Mouse (Mus musculus): Measurements from ENCODE around the gene Serf2. TPM values are rescaled to one million over a fixed set of nuclear protein-coding genes. Genes with fewer than 3 reads are reported as not detected.
"Not testable (repeated sequence)": the region's sequence is repeated elsewhere in the genome, so short reads cannot be mapped to it uniquely, and the experiment has no call there.

The Serf2 gene
- total and polyA plus RNA-seq, 2 experiments from 2014 or later = 235 to 278 TPM

DNA sequence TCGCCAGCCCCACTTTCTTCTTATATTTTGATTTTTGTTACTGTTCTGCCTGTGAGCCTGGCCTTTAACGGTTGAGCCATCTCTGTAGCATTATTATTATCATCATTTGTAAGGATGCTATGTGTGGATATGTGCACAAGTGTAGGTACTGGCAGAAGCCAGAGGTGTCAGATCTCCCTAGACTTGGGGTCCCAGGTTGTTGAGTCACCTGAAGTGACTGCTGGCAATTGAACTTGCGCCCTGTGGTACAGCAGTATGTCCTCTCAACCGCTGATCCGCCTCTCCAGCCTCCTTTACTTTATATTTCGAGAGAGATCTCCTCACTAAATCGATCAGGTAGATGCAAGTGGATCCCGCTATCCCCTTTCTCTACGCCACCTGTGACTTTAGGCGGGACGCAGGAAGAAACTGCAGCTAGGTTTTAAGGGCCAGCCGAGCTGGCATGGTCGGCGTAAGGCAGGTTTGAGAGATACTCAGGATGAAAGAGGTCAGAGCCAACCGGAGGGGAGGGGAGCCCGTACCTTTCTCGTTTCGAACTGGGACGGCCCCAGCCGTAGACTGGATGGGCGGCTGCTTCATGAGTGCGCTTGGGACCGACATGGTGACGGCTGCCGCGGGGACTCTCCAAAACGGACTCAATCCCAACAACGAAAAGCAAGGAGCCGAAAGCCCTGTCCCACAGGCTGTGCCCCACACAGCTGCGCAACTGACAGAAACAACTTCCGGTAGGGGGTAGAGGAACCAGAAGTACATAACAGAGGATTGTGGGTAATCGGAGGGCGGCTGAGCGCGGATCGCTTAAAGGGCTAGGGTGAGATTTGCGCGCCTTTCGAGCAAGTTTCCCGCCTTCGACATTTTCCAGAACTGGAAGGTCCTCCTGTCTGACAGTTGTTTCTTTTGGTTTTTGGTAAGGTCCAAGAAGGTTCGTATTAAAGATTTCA is 57.2 kb downstream of the Serf2 start, which contains the start of the genes Mfap1a and Wdr76:
Gene Mfap1a, minus strand, starts transcription at position 724 of the 941 bp plus-strand sequence.
Gene Wdr76, plus strand, starts transcription at position 782 of the 941 bp plus-strand sequence.
- DNase-seq (ENCODE audit: low spot score) = peak; percentile 96
- H3K27me3 ChIP-seq (ENCODE audit: insufficient read depth, low read length); H3K9me3 ChIP-seq (ENCODE audit: low read length); H3K27ac ChIP-seq (ENCODE audit: low read depth, low read length); H3K36me3 ChIP-seq (ENCODE audit: insufficient read depth, low read length); H3K4me1 ChIP-seq (ENCODE audit: insufficient read depth, low read length): not testable (repeated sequence)
- 5% methylated on average over 38 of the region's 42 CpGs for WGBS
- H3K4me2 ChIP-seq (ENCODE audit: low read depth, low read length, poor library complexity, severe bottlenecking) = peak within 1 kb of the TSS; percentile 57
- H3K9ac ChIP-seq (replicated peaks; ENCODE audit: low read length, poor library complexity, severe bottlenecking) = peak within 1 kb of the TSS; percentile 55
- ATAC-seq (ENCODE audit: low FRiP score) = peak; percentile 87
- peak; percentile 50 for TF ChIP-seq CTCF (IDR thresholded peaks at IDR 0.05)
- H3K4me3 ChIP-seq (ENCODE audit: low read depth, low read length) = peak within 1 kb of the TSS; percentile 51

- Histone ChIP-seq H3K9ac (replicated peaks; ENCODE audit: low read length, poor library complexity, severe bottlenecking) (no peak overlapping the region), H3K9me3 (ENCODE audit: low read length) (no peaks in the 10 kb centered on the region), H3K4me1 (ENCODE audit: insufficient read depth, low read length) (no peaks in the 10 kb centered on the region), H3K36me3 (ENCODE audit: insufficient read depth, low read length) (no peaks in the 10 kb centered on the region), H3K27me3 (ENCODE audit: insufficient read depth, low read length) (no peaks in the 10 kb centered on the region), H3K4me3 (ENCODE audit: low read depth, low read length) (peak overlapping the region; percentile 51), H3K4me2 (ENCODE audit: low read depth, low read length, poor library complexity, severe bottlenecking) (peak overlapping the region; percentile 57), H3K27ac (ENCODE audit: low read depth, low read length) (no peak overlapping the region)
- DNase-seq (ENCODE audit: low spot score) (no peak), ATAC-seq (ENCODE audit: low FRiP score) (no peak)
- no peak for TF ChIP-seq CTCF (IDR thresholded peaks at IDR 0.05)
- WGBS = 11% methylated on average over 12 of the region's 12 CpGs
These were observed 58.4 kb downstream of the Serf2 start for GRCm38 (mm10) chr2:121507173-121507950.

Small RNAs within 50 kb of the gene (microRNA-seq; reads per million reads assigned to microRNA genes)
- gene Gm22953 (ENCODE audit: borderline number of aligned reads) = not detected

Other genes with a start within 250 kb of the Serf2 start
- 262 and 292 TPM in 2 replicates for gene Trp53bp1, start 177.8 kb upstream of the Serf2 start, total RNA-seq (2014; rRNA removed)
- 90.3 and 93.3 TPM in 2 replicates for gene Trp53bp1, start 177.8 kb upstream of the Serf2 start, polyA plus RNA-seq (2015; fragmentation: Nextera tagmentation; extraction: Ambion mirVana)
- 137 and 154 TPM in 2 replicates for gene Map1a, start 159.6 kb upstream of the Serf2 start, total RNA-seq (2014; rRNA removed)
- 48.1 and 49.4 TPM in 2 replicates for gene Map1a, start 159.6 kb upstream of the Serf2 start, polyA plus RNA-seq (2015; fragmentation: Nextera tagmentation; extraction: Ambion mirVana)
- 16.9 and 22.1 TPM in 2 replicates for gene Ppip5k1, start 93.8 kb upstream of the Serf2 start, total RNA-seq (2014; rRNA removed)
- 18.5 and 20.0 TPM in 2 replicates for gene Ppip5k1, start 93.8 kb upstream of the Serf2 start, polyA plus RNA-seq (2015; fragmentation: Nextera tagmentation; extraction: Ambion mirVana)
- gene Ckmt1, start 91.5 kb upstream of the Serf2 start, total RNA-seq (2014; rRNA removed) = 105 and 147 TPM in 2 replicates
- 120 and 144 TPM in 2 replicates for gene Ckmt1, start 91.5 kb upstream of the Serf2 start, polyA plus RNA-seq (2015; fragmentation: Nextera tagmentation; extraction: Ambion mirVana)
- gene Strc, start 62.0 kb upstream of the Serf2 start, total RNA-seq (2014; rRNA removed) = not detected in 2 replicates
- gene Strc, start 62.0 kb upstream of the Serf2 start, polyA plus RNA-seq (2015; fragmentation: Nextera tagmentation; extraction: Ambion mirVana) = 0.02 TPM in 1 of 2 replicates, not detected in the other
- 61.9 and 77.1 TPM in 2 replicates for gene Pdia3, start 35.4 kb upstream of the Serf2 start, total RNA-seq (2014; rRNA removed)
- 269 and 301 TPM in 2 replicates for gene Pdia3, start 35.4 kb upstream of the Serf2 start, polyA plus RNA-seq (2015; fragmentation: Nextera tagmentation; extraction: Ambion mirVana)
- gene Catsper2, start 35.4 kb upstream of the Serf2 start, total RNA-seq (2014; rRNA removed) = 2.7 and 3.8 TPM in 2 replicates
- 2.6 and 3.0 TPM in 2 replicates for gene Catsper2, start 35.4 kb upstream of the Serf2 start, polyA plus RNA-seq (2015; fragmentation: Nextera tagmentation; extraction: Ambion mirVana)
- gene Ell3, start 4.9 kb upstream of the Serf2 start, total RNA-seq (2014; rRNA removed) = 0.33 TPM in 1 of 2 replicates, not detected in the other
- 1.6 and 2.6 TPM in 2 replicates for gene Ell3, start 4.9 kb upstream of the Serf2 start, polyA plus RNA-seq (2015; fragmentation: Nextera tagmentation; extraction: Ambion mirVana)
- gene Hypk, start 4.1 kb downstream of the Serf2 start, total RNA-seq (2014; rRNA removed) = 12.3 and 17.6 TPM in 2 replicates
- gene Hypk, start 4.1 kb downstream of the Serf2 start, polyA plus RNA-seq (2015; fragmentation: Nextera tagmentation; extraction: Ambion mirVana) = 109 and 115 TPM in 2 replicates
- gene Serinc4, start 7.6 kb downstream of the Serf2 start, total RNA-seq (2014; rRNA removed) = 1.8 and 2.6 TPM in 2 replicates
- gene Serinc4, start 7.6 kb downstream of the Serf2 start, polyA plus RNA-seq (2015; fragmentation: Nextera tagmentation; extraction: Ambion mirVana) = 1.1 and 1.5 TPM in 2 replicates
- gene Mfap1b, start 24.9 kb downstream of the Serf2 start, total RNA-seq (2014; rRNA removed) = 22.6 and 30.4 TPM in 2 replicates
- 56.2 and 57.4 TPM in 2 replicates for gene Mfap1b, start 24.9 kb downstream of the Serf2 start, polyA plus RNA-seq (2015; fragmentation: Nextera tagmentation; extraction: Ambion mirVana)
- gene Mfap1a, start 57.5 kb downstream of the Serf2 start, total RNA-seq (2014; rRNA removed) = 13.9 and 14.2 TPM in 2 replicates
- gene Mfap1a, start 57.5 kb downstream of the Serf2 start, polyA plus RNA-seq (2015; fragmentation: Nextera tagmentation; extraction: Ambion mirVana) = 20.8 and 20.9 TPM in 2 replicates
- gene Wdr76, start 57.5 kb downstream of the Serf2 start, total RNA-seq (2014; rRNA removed) = 4.8 TPM in 2 replicates
- gene Wdr76, start 57.5 kb downstream of the Serf2 start, polyA plus RNA-seq (2015; fragmentation: Nextera tagmentation; extraction: Ambion mirVana) = 1.8 and 2.1 TPM in 2 replicates

All from midbrain, postnatal 0 days (tissue).